Mouse (Mus musculus): ENCODE results near the gene Atn1.
A peak's percentile ranks its signal among the peaks of the same experiment; 100 is the strongest.

DNA sequence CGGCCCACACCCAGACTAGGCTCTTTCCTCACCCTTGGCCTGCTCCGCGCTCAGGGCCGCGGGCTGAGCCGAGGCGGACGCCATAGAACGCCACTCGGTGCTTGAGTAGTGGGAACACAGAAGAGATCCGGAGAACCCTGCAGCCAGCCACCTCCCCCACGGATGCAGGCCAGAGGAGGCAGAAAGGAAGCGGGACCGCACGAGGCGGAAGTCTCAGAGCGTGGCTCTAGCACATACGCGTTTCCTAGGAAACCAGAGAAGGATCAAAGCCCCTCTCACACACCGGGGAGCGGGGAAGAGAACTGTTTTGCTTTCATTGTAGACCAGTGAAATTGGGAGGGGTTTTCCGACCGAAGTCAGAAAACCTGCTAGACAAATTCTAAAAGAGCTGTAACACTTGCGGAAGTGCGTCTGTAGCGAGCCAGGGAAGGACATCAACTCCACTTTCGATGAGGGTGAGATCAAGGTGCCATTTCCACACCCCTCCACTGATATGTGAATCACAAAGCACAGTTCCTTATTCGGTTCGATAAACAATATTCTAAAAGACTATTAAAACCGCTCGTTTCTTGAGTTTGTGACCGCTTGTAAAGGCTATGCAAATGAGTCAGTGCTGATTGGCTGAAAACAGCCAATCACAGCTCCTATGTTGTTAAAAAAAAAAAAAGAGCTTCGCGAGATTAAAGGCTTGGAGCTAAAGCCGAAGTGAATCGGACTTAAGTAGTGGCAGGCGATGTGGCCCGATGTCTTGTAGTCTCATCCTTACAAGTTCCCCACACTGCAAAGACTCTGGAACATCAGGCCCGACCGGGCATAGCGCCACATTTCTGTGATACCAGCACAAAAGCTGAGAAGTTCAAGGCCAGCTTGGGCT, 15.2 kb downstream of the Atn1 start, which contains the start of gene Grcc10:
- TF ChIP-seq CTCF (IDR thresholded peaks at IDR 0.05; ENCODE audit: low read depth, low read length) (no peak), POLR2A (IDR thresholded peaks at IDR 0.05; ENCODE audit: borderline replicate concordance, low read depth, low read length) (peak; percentile 96)
